Mouse (Mus musculus): Measurements from ENCODE around the gene Ptgds. TPM values are rescaled to one million over a fixed set of nuclear protein-coding genes. Genes with fewer than 3 reads are reported as not detected.

Ptgds gene
- total and polyA plus RNA-seq, 3 experiments, result 472 to 795 (median 774) TPM

DNA sequence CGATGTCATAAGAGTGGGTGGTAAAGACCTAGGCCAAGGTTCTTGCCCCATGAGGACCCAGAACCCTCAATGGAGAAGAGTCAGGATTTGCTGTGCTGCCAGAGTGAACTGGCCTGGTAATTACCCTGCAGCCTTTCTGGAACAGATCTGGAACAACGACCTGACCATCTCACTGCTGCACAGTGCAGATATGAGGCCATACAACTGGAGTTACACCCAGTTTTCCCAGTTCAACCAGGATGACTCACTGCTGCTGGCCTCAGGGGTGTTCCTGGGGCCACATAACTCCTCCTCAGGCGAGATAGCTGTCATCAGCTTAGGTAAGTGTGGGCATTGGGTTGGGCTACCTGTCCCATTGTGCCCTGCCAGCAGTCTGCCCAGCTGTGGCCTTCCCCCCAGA, 32.9 kb upstream of the Ptgds start:
- intact Hi-C loops (cut with DNase I), result loop anchor here (5.0 kb wide), 1 partner anchor 45 kb away; the partner anchor contains the start of gene Traf2
- DNase-seq, result no peak
- peaks cover 6% of the 10 kb centered on the region for H3K4me1 ChIP-seq (ENCODE audit: control insufficient read depth, insufficient read depth, low read length)
- no peak overlapping the region for H3K27ac ChIP-seq
- no peaks in the 10 kb centered on the region for H3K27me3 ChIP-seq (ENCODE audit: control insufficient read depth, insufficient read depth, low read length)
- no peak for TF ChIP-seq CTCF (IDR thresholded peaks at IDR 0.05)
- no peak for TF ChIP-seq POLR2A (IDR thresholded peaks at IDR 0.05; ENCODE audit: insufficient read depth, low read depth, low read length)
- TF ChIP-seq EP300 (IDR thresholded peaks at IDR 0.05; ENCODE audit: insufficient read depth, low read depth, low read length), result no peak
- no peaks in the 10 kb centered on the region for H3K36me3 ChIP-seq (ENCODE audit: control insufficient read depth, insufficient read depth, low read length)
- 68% methylated on average over 3 of the region's 3 CpGs for WGBS
- no peaks in the 10 kb centered on the region for H3K79me2 ChIP-seq (replicated peaks; ENCODE audit: control insufficient read depth, insufficient read depth, low read length)
- no peak overlapping the region for H3K9ac ChIP-seq (ENCODE audit: low read depth, low read length)
- H3K4me3 ChIP-seq, result no peak overlapping the region

DNA sequence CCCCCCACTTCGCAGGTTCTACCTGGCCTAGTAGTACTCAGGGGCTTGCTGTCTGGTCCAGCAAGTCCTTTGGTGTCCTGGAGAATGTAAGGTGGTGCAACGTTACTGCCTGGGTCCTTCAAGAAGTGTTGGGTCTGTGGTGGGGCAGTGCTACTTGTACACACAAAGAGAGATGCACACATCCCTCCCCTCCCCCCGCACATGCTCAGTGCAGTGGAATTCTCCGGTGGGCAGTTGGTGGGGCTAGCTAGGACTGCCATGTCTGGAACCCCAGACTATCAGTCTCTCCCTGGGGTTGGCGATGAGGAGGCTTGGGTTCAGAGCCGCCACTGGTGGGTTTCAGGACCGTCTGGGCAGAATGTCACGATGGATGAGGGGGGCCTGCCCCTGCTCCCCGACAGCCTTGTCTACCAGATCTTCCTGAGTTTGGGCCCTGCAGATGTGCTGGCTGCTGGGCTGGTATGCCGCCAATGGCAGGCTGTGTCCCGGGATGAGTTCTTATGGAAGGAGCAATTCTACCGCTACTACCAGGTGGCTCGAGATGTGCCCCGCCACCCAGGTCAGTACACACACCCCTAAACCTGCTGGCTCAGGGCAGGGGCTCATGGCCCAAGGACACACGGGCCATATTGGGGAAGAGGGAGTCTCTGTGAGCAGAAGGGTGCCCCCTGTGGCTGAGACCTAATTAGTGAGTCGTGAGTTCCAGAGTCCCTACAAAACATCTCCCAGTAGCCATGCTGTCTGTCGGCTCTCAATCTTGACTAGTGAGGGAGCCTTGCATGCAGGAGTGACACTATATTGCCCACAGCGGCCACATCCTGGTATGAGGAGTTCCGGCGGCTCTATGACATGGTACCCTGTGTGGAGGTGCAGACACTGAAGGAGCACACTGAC, 32.0 kb upstream of the Ptgds start, which contains the start of gene C8g:
TSS of gene C8g (minus strand) at position 127 of the 894 bp plus-strand sequence.
- 75% methylated on average over 20 of the region's 20 CpGs for WGBS
- H3K36me3 ChIP-seq (ENCODE audit: control insufficient read depth, insufficient read depth, low read length), result no peaks in the 10 kb centered on the region

DNA sequence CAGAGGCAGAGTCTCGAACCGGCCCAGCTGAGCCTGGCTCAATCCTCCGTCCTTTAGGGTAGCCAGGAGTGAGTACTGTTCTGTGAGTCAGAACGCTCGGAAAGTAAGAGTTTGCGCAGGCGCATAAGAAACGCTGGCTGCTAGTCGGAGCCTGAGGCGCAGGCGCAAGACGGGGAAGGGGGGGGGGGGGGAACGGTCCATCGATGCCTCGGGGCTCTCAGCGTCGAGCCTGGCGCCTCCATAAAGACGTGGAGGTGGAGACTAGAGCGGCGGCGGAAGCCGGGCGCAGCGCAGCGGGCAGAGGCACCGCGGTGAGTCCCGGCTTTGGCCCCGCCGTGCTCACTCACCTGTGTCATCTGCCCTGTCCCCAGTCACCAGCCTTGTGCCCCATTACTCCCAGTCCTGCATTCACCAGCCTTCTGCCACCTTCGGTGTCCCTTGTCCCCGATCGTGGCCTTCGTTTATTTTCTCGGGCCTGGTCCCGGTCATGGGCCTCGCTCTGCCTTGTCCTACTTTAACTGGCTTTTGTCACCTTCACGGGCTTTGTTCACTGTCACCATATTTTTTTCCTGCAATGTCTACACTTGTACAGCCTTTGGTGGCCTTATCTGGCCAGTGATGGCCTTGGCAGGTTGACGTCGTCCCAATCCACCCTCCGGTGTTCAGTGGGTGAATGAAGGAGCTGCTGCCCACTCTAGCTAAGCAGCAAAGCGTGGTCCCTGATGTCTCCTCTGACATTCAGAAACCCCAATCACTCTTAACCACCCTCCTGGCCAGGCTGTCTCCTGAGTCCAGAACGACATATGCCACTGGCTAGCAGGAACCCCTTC, 30.9 kb upstream of the Ptgds start, which contains the start of gene Fbxw5:
TSS of gene Fbxw5 (plus strand) at position 175 of the 830 bp plus-strand sequence.
- intact Hi-C loops (cut with DNase I), result loop anchor here (2.0 to 5.0 kb wide), 2 partner anchors 42 to 47 kb away; partner anchors contain the start of gene Traf2
- peak within 1 kb of the TSS; percentile 94 for H3K27ac ChIP-seq
- DNase-seq, result peak; percentile 84 to 89
- TF ChIP-seq POLR2A (IDR thresholded peaks at IDR 0.05; ENCODE audit: insufficient read depth, low read depth, low read length) (peak; percentile 93; the same call in 1 of the 2 replicates), CTCF (IDR thresholded peaks at IDR 0.05) (no peak)
- peak within 1 kb of the TSS; percentile 94 for H3K9ac ChIP-seq (ENCODE audit: low read depth, low read length)
- no peaks in the 10 kb centered on the region for H3K27me3 ChIP-seq (ENCODE audit: control insufficient read depth, insufficient read depth, low read length)
- peaks cover 6% of the 10 kb centered on the region for H3K4me1 ChIP-seq (ENCODE audit: control insufficient read depth, insufficient read depth, low read length)
- WGBS, result under 1% methylated on average over 40 of the region's 44 CpGs
- no peaks in the 10 kb centered on the region for H3K36me3 ChIP-seq (ENCODE audit: control insufficient read depth, insufficient read depth, low read length)
- peak within 1 kb of the TSS; percentile 74 for H3K4me3 ChIP-seq
- H3K79me2 ChIP-seq (replicated peaks; ENCODE audit: control insufficient read depth, insufficient read depth, low read length), result no peaks in the 10 kb centered on the region

More for the DNA sequence above, 32.0 kb upstream of the Ptgds start, which contains the start of gene C8g:
- Histone ChIP-seq H3K27me3 (ENCODE audit: control insufficient read depth, insufficient read depth, low read length) (no peaks in the 10 kb centered on the region), H3K27ac (peak within 1 kb of the TSS; percentile 94), H3K79me2 (replicated peaks; ENCODE audit: control insufficient read depth, insufficient read depth, low read length) (no peaks in the 10 kb centered on the region), H3K9ac (ENCODE audit: low read depth, low read length) (peak within 1 kb of the TSS; percentile 94), H3K4me3 (peak within 1 kb of the TSS; percentile 74), H3K4me1 (ENCODE audit: control insufficient read depth, insufficient read depth, low read length) (peaks cover 6% of the 10 kb centered on the region)
- no peak for TF ChIP-seq EP300 (IDR thresholded peaks at IDR 0.05; ENCODE audit: insufficient read depth, low read depth, low read length)
- TF ChIP-seq CTCF (IDR thresholded peaks at IDR 0.05), result no peak
- no peak for TF ChIP-seq POLR2A (IDR thresholded peaks at IDR 0.05; ENCODE audit: insufficient read depth, low read depth, low read length)
- no peak for DNase-seq
- intact Hi-C loops (cut with DNase I), result loop anchor here (2.0 to 5.0 kb wide), 2 partner anchors 43 to 45 kb away; partner anchors contain the start of gene Traf2

DNA sequence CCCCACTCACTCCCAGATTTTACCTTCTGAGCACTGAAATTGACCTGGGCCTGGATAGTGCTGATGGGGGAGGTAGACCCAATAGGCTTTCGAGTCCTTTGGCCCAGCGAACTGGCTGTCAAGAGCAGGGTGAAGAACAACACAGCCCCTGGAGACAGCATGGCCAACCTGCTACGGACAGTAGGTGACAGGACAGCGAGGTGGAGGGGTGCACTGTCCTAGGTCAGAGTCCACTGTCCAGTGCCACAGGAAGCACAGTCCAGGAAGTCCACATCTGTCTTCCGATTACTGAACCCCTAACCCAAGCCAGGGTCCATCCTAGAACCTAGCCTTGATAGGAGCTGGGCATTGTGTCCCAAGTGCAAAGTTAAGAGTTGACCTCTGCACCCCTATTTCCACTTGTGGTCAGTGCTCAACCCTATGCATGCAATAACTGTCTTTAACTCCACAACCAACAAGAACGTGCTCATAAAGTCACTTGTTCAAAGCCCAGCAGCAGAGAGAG, 30.3 kb upstream of the Ptgds start:
- intact Hi-C loops (cut with DNase I), result loop anchor here (2.0 to 5.0 kb wide), 2 partner anchors 41 to 47 kb away; partner anchors contain the start of gene Traf2
- H3K27ac ChIP-seq, result peak overlapping the region; percentile 94

DNA sequence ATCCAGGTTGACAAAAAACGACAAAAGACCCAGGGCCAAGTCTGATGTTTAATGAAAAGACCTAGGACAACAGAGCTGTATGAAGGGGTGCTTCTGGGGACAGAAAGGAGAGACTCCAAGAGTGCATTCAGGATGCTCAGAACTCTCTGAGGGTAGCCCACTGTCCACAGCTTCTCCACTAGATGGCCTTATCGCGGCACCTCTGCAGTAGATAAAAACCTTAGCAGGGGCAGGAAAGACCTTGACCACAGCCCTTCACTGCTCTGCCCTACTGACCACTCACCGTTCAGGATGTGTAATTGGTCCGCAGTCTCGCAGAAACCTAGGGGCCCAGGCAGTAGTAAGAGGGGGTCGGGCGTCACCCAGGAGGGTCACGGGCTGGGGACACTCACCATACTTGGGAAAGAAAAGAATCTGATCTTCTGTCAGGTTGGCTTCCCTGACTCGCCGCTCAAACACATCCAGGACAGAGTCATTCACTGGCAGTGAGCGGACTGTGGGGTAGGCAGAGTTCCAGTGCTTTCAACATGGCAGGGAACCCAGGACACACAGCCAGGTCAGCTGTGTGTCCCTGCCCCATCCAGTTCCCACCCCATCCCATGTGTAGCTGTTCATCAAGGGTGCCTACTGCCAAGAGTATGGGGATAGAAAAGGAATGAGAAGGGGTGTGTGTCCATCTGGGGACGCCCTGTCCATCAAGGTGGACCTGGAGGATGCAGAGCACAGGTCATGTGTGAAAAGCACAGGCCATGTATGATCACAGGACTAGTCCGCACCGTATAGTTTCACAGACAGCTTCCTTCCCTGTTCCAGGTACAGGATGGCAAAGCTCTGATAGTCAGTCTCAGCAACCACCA, 29.0 kb upstream of the Ptgds start:
- Histone ChIP-seq H3K4me3 (no peak overlapping the region), H3K36me3 (ENCODE audit: control insufficient read depth, insufficient read depth, low read length) (no peaks in the 10 kb centered on the region), H3K79me2 (replicated peaks; ENCODE audit: control insufficient read depth, insufficient read depth, low read length) (no peaks in the 10 kb centered on the region), H3K27ac (no peak overlapping the region), H3K4me1 (ENCODE audit: control insufficient read depth, insufficient read depth, low read length) (peaks cover 6% of the 10 kb centered on the region), H3K9ac (ENCODE audit: low read depth, low read length) (no peak overlapping the region), H3K27me3 (ENCODE audit: control insufficient read depth, insufficient read depth, low read length) (no peaks in the 10 kb centered on the region)
- peak in 1 of 2 experiments; percentile 28 for DNase-seq
- TF ChIP-seq CTCF (IDR thresholded peaks at IDR 0.05) (0 out of 2 replicates have a peak, but pooled peaks have one; percentile 10), EP300 (IDR thresholded peaks at IDR 0.05; ENCODE audit: insufficient read depth, low read depth, low read length) (no peak)
- intact Hi-C loops (cut with DNase I), result no loop called here
- 69% methylated on average over 15 of the region's 15 CpGs for WGBS

More for the DNA sequence above, 30.3 kb upstream of the Ptgds start:
- peaks cover 6% of the 10 kb centered on the region for H3K4me1 ChIP-seq (ENCODE audit: control insufficient read depth, insufficient read depth, low read length)
- H3K36me3 ChIP-seq (ENCODE audit: control insufficient read depth, insufficient read depth, low read length), result no peaks in the 10 kb centered on the region
- TF ChIP-seq EP300 (IDR thresholded peaks at IDR 0.05; ENCODE audit: insufficient read depth, low read depth, low read length) (no peak), CTCF (IDR thresholded peaks at IDR 0.05) (no peak), POLR2A (IDR thresholded peaks at IDR 0.05; ENCODE audit: insufficient read depth, low read depth, low read length) (no peak; the same call in 1 of the 2 replicates)
- DNase-seq, result no peak
- peak overlapping the region; percentile 62 for H3K9ac ChIP-seq (ENCODE audit: low read depth, low read length)
- H3K27me3 ChIP-seq (ENCODE audit: control insufficient read depth, insufficient read depth, low read length), result no peaks in the 10 kb centered on the region
- no peaks in the 10 kb centered on the region for H3K79me2 ChIP-seq (replicated peaks; ENCODE audit: control insufficient read depth, insufficient read depth, low read length)
- H3K4me3 ChIP-seq, result peak overlapping the region; percentile 50
- WGBS, result 56% methylated on average over 6 of the region's 6 CpGs
